Mouse (Mus musculus): ENCODE data around the gene Synj1. TPM values are rescaled to one million over a fixed set of nuclear protein-coding genes. Genes with fewer than 3 reads are reported as not detected.
A peak's percentile ranks its signal among the peaks of the same experiment; 100 is the strongest.

Gene Synj1
- polyA plus RNA-seq, 1 experiment = 25.1 TPM

DNA sequence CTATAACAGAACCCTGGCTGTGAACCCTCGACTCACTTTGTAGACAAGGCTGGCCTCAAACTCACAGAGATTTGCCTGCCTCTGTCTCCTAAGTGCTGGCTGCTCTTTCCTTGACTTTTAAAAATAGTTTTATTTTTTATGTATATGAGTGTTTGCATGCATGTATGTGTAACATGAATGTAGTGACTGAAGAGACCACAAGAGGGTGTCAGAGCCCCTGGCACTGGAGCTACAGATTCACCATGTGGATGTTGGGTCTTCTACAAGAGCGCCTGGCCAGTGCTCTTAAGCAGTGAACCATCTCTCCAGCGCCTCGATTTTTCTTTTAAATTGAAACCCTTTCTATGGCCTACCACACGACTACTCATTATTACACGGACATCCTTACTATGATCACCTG is 57.3 kb downstream of the Synj1 start:
- Histone ChIP-seq H3K27me3 (ENCODE audit: control insufficient read depth, insufficient read depth, low read length) (no peaks in the 10 kb centered on the region), H3K4me1 (ENCODE audit: control insufficient read depth, insufficient read depth, insufficient read length) (no peaks in the 10 kb centered on the region), H3K27ac (ENCODE audit: insufficient read depth, low read length) (no peak overlapping the region), H3K4me3 (ENCODE audit: extremely low read depth, insufficient read depth, insufficient read length) (no peak overlapping the region), H3K36me3 (ENCODE audit: control insufficient read depth, insufficient read depth, low read length) (peaks cover 18% of the 10 kb centered on the region)
- WGBS = 95% methylated on average over 6 of the region's 6 CpGs
- no peak for DNase-seq (ENCODE audit: low read depth in 1 of 2, low spot score in 2 of 2)
- TF ChIP-seq POLR2A (IDR thresholded peaks at IDR 0.05; ENCODE audit: low read depth, low read length) = no peak

DNA sequence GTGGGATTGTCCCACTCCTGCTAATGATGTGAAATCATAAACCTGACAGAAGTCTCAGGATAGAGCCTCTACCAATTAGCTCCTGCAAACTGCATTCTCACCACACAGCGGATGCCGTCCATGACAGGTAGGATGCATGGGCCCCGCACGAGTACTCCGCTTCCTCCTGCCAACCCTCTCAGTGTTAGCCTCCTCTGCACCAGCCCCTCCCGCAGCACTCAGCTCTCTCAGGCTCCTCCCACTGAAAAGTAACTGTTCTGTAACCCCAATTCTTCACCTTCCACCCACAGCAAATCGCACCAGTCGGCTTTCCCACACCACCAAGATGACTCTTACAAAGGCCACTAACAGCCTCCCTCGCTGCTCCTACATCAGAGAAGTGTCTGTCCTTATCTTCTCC is 58.0 kb downstream of the Synj1 start:
- no peaks in the 10 kb centered on the region for H3K27me3 ChIP-seq (ENCODE audit: control insufficient read depth, insufficient read depth, low read length)
- H3K4me1 ChIP-seq (ENCODE audit: control insufficient read depth, insufficient read depth, insufficient read length) = no peaks in the 10 kb centered on the region
- H3K4me3 ChIP-seq (ENCODE audit: extremely low read depth, insufficient read depth, insufficient read length) = no peak overlapping the region
- no peak for TF ChIP-seq POLR2A (IDR thresholded peaks at IDR 0.05; ENCODE audit: low read depth, low read length)
- peaks cover 18% of the 10 kb centered on the region for H3K36me3 ChIP-seq (ENCODE audit: control insufficient read depth, insufficient read depth, low read length)
- no peak for DNase-seq (ENCODE audit: low read depth in 1 of 2, low spot score in 2 of 2)
- H3K27ac ChIP-seq (ENCODE audit: insufficient read depth, low read length) = no peak overlapping the region
- WGBS = 88% methylated on average over 9 of the region's 9 CpGs

DNA sequence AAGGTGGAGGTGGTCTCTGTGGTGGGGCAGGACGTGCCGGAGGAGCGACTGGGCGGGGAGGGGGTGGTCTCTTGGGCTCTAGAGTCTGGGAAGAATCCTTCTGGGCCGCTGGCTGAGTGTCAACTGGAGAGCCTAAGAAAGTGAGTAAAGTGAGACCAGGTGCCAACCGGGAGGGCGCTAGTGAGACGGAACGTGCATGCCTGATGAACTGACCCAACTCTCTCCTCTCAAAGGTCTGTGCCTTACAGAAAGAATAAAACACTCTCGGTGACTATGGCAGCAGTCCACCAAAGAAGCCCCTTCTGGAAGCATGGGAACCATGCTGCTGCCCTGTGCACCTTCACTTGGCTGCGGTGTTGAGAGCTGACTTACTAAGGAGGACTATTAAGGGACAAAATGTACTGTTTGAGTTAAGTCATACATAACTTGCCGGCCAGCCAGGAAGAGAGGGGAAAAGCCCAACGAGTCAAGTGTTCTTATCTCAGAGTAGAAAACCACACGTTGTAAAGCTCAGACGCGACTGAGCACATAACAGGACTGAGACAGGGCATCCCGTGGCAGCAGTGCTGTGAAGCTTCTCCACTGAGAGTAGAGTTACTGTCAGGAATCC is 60.6 kb downstream of the Synj1 start:
- DNase-seq (ENCODE audit: low read depth in 1 of 2, low spot score in 2 of 2) = no peak
- WGBS = 85% methylated on average over 17 of the region's 17 CpGs
- no peaks in the 10 kb centered on the region for H3K4me1 ChIP-seq (ENCODE audit: control insufficient read depth, insufficient read depth, insufficient read length)
- peaks cover 19% of the 10 kb centered on the region for H3K36me3 ChIP-seq (ENCODE audit: control insufficient read depth, insufficient read depth, low read length)
- H3K27ac ChIP-seq (ENCODE audit: insufficient read depth, low read length) = no peak overlapping the region
- H3K27me3 ChIP-seq (ENCODE audit: control insufficient read depth, insufficient read depth, low read length) = no peaks in the 10 kb centered on the region
- no peak for TF ChIP-seq POLR2A (IDR thresholded peaks at IDR 0.05; ENCODE audit: low read depth, low read length)
- no peak for TF ChIP-seq CTCF (IDR thresholded peaks at IDR 0.05; ENCODE audit: extremely low read depth, insufficient read depth, insufficient read length, insufficient replicate concordance)
- no peak overlapping the region for H3K4me3 ChIP-seq (ENCODE audit: extremely low read depth, insufficient read depth, insufficient read length)

DNA sequence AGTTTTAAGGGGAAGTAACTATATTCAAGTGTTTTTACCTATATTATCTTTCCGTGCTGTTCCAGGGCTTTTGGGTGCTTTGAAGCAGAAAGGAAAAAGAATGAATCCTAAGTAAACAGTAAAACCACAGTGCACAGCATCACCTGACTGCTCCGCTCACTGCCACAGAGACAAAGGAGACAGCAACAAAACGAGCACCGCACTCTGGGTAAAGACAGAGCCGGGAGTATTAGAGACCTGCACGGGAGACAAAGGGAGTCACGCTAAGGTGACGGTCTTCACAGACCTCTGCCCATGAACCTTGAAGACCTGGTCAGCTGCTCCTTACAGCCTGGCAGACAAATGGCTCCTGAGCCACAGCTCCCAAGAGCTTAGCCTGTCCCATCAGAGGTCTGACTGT is 64.1 kb downstream of the Synj1 start:
- no peak overlapping the region for H3K27ac ChIP-seq (ENCODE audit: insufficient read depth, low read length)
- H3K36me3 ChIP-seq (ENCODE audit: control insufficient read depth, insufficient read depth, low read length) = peaks cover 23% of the 10 kb centered on the region
- no peaks in the 10 kb centered on the region for H3K4me1 ChIP-seq (ENCODE audit: control insufficient read depth, insufficient read depth, insufficient read length)
- WGBS = 96% methylated on average over 8 of the region's 8 CpGs
- TF ChIP-seq CTCF (IDR thresholded peaks at IDR 0.05; ENCODE audit: extremely low read depth, insufficient read depth, insufficient read length, insufficient replicate concordance) (no peak), POLR2A (IDR thresholded peaks at IDR 0.05; ENCODE audit: low read depth, low read length) (no peak)
- DNase-seq (ENCODE audit: low read depth in 1 of 2, low spot score in 2 of 2) = no peak
- H3K4me3 ChIP-seq (ENCODE audit: extremely low read depth, insufficient read depth, insufficient read length) = no peak overlapping the region
- no peaks in the 10 kb centered on the region for H3K27me3 ChIP-seq (ENCODE audit: control insufficient read depth, insufficient read depth, low read length)

- 94% methylated on average over 7 of the region's 7 CpGs for WGBS
- Histone ChIP-seq H3K36me3 (ENCODE audit: control insufficient read depth, insufficient read depth, low read length) (peaks cover 14% of the 10 kb centered on the region), H3K4me3 (ENCODE audit: extremely low read depth, insufficient read depth, insufficient read length) (no peak overlapping the region), H3K4me1 (ENCODE audit: control insufficient read depth, insufficient read depth, insufficient read length) (no peaks in the 10 kb centered on the region), H3K27ac (ENCODE audit: insufficient read depth, low read length) (no peak overlapping the region), H3K27me3 (ENCODE audit: control insufficient read depth, insufficient read depth, low read length) (no peaks in the 10 kb centered on the region)
- TF ChIP-seq POLR2A (IDR thresholded peaks at IDR 0.05; ENCODE audit: low read depth, low read length) (no peak), CTCF (IDR thresholded peaks at IDR 0.05; ENCODE audit: extremely low read depth, insufficient read depth, insufficient read length, insufficient replicate concordance) (no peak)
- no peak for DNase-seq (ENCODE audit: low read depth in 1 of 2, low spot score in 2 of 2)
Observed at GRCm38 (mm10) chr16:90941246-90941645, 69.9 kb downstream of the Synj1 start.

DNA sequence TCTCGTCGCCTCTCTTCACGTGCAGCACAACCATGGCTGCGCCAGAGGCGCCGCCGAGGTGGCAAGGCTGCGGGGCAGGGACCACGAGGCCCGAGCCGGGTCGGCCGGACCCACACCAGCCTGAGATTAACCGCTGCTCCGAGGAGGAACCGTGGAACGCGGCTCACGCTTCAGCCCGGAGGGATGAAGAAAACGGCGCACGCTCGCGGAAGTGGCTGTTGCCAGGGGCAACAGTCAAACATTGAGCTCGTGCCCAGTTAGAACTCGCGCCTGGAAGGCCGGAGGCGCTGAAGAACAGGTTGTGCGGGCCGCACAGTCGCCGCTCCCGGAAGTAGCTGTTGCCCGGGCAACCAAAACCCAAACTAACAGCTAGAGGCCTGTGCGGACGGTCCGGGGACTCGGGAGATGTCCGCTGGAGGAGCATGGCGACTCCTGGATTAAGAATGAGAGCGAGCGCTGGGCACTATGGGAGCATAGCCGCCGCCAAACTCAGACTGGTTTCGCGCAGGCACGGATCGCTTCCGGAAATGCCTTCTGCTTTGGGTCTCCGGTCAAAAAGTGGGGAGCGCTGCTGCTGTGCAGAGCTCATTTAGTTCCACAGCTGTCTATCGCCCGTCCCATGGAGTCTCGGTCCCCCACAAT is 76.3 kb downstream of the Synj1 start, which contains the start of gene Cfap298:
Cfap298 (minus strand) TSS at position 428 of the 642 bp plus-strand sequence.
- DNase-seq (ENCODE audit: low read depth in 1 of 2, low spot score in 2 of 2) = peak; percentile 84 to 93
- TF ChIP-seq POLR2A (IDR thresholded peaks at IDR 0.05; ENCODE audit: low read depth, low read length) (no peak), CTCF (IDR thresholded peaks at IDR 0.05; ENCODE audit: extremely low read depth, insufficient read depth, insufficient read length, insufficient replicate concordance) (no peak)
- peak within 1 kb of the TSS; percentile 89 for H3K4me3 ChIP-seq (ENCODE audit: extremely low read depth, insufficient read depth, insufficient read length)
- peaks cover 3% of the 10 kb centered on the region for H3K36me3 ChIP-seq (ENCODE audit: control insufficient read depth, insufficient read depth, low read length)
- under 1% methylated on average over 56 of the region's 56 CpGs for WGBS
- no peaks in the 10 kb centered on the region for H3K27me3 ChIP-seq (ENCODE audit: control insufficient read depth, insufficient read depth, low read length)
- peak within 1 kb of the TSS; percentile 66 for H3K27ac ChIP-seq (ENCODE audit: insufficient read depth, low read length)
- no peaks in the 10 kb centered on the region; the same call in 1 of the 2 replicates for H3K4me1 ChIP-seq (ENCODE audit: control insufficient read depth, insufficient read depth, insufficient read length)

DNA sequence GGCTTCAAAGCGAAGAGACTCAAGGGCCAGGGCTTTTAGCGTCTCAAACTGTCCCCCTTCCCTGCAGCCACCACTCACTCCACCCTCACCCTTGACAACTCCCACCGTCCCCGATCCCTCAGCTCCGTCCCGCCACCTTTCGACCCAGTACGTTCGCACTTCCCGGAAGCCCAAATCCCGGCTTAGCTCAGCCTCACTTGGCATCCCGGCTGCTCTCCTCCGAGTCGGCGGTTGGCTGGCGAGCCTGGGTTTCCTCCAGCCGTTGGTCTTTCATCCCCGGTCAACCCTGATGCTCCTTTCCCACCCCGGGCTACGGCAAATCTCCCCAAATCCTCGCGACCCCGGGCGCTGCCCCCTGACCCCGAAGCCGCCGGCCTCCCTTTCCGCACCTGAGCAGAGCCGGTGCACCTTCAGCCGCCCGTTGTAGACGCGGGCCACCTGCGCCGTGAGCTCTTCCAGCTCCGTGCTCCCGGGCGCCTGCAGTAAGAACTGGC is 76.9 kb downstream of the Synj1 start:
- no peaks in the 10 kb centered on the region; the same call in 1 of the 2 replicates for H3K4me1 ChIP-seq (ENCODE audit: control insufficient read depth, insufficient read depth, insufficient read length)
- peak overlapping the region; percentile 66 for H3K27ac ChIP-seq (ENCODE audit: insufficient read depth, low read length)
- no peaks in the 10 kb centered on the region for H3K27me3 ChIP-seq (ENCODE audit: control insufficient read depth, insufficient read depth, low read length)
- H3K36me3 ChIP-seq (ENCODE audit: control insufficient read depth, insufficient read depth, low read length) = peaks cover 3% of the 10 kb centered on the region
- peak overlapping the region; percentile 89 for H3K4me3 ChIP-seq (ENCODE audit: extremely low read depth, insufficient read depth, insufficient read length)
- no peak for TF ChIP-seq CTCF (IDR thresholded peaks at IDR 0.05; ENCODE audit: extremely low read depth, insufficient read depth, insufficient read length, insufficient replicate concordance)
- TF ChIP-seq POLR2A (IDR thresholded peaks at IDR 0.05; ENCODE audit: low read depth, low read length) = no peak
- WGBS = 1% methylated on average over 38 of the region's 38 CpGs
- no peak for DNase-seq (ENCODE audit: low read depth in 1 of 2, low spot score in 2 of 2)
